Mouse (Mus musculus) heart, adult 11 months (tissue): ENCODE data around the gene Slc25a43.
A peak's percentile ranks its signal among the peaks of the same experiment; 100 is the strongest.

Source experiments
- DNase-seq: peaks from one replicate; pipeline ENCODE4 v3.0.0; 2022

Slc25a43 gene

GRCm38 (mm10) chrX:36743503-36744101 is at the start of gene Slc25a43:
Gene Slc25a43, plus strand, starts transcription at chrX:36743659.
- DNase-seq, result peak; percentile 90

GRCm38 (mm10) chrX:36740124-36740951 is 3.1 kb upstream of the Slc25a43 start:
- DNase-seq, result no peak

- no peak for DNase-seq
Observed at GRCm38 (mm10) chrX:36741278-36741677, 2.2 kb upstream of the Slc25a43 start.

GRCm38 (mm10) chrX:36742744-36743143 is 715 bp upstream of the Slc25a43 start:
- DNase-seq, result no peak

GRCm38 (mm10) chrX:36744735-36745134 is 1.3 kb downstream of the Slc25a43 start:
- DNase-seq, result peak; percentile 97

GRCm38 (mm10) chrX:36745333-36745732 is 1.9 kb downstream of the Slc25a43 start:
- DNase-seq, result no peak

- DNase-seq, result peak; percentile 61
Observed at GRCm38 (mm10) chrX:36746789-36747188, 3.3 kb downstream of the Slc25a43 start.

- DNase-seq, result no peak
Observed at GRCm38 (mm10) chrX:36748573-36748972, 5.1 kb downstream of the Slc25a43 start.

GRCm38 (mm10) chrX:36749281-36749785 is 5.9 kb downstream of the Slc25a43 start:
- peak; percentile 41 for DNase-seq

- DNase-seq, result no peak
Observed at GRCm38 (mm10) chrX:36750591-36750990, 7.1 kb downstream of the Slc25a43 start.

GRCm38 (mm10) chrX:36752586-36752985 is 9.1 kb downstream of the Slc25a43 start:
- DNase-seq, result peak; percentile 19

- DNase-seq, result peak; percentile 57
Observed at GRCm38 (mm10) chrX:36757796-36758472, 14.5 kb downstream of the Slc25a43 start.

GRCm38 (mm10) chrX:36758566-36758965 is 15.1 kb downstream of the Slc25a43 start:
- peak; percentile 29 for DNase-seq

- DNase-seq, result peak; percentile 83
Observed at GRCm38 (mm10) chrX:36760946-36761635, 17.6 kb downstream of the Slc25a43 start.

- DNase-seq, result peak; percentile 68
Observed at GRCm38 (mm10) chrX:36762289-36762688, 18.8 kb downstream of the Slc25a43 start.

GRCm38 (mm10) chrX:36762894-36763293 is 19.4 kb downstream of the Slc25a43 start:
- peak; percentile 16 for DNase-seq

GRCm38 (mm10) chrX:36763298-36763933 is 20.0 kb downstream of the Slc25a43 start:
- peak; percentile 49 for DNase-seq

- no peak for DNase-seq
Observed at GRCm38 (mm10) chrX:36763934-36764317, 20.5 kb downstream of the Slc25a43 start.

GRCm38 (mm10) chrX:36767386-36767785 is 23.9 kb downstream of the Slc25a43 start:
- no peak for DNase-seq

- DNase-seq, result peak; percentile 13
Observed at GRCm38 (mm10) chrX:36772591-36772990, 29.1 kb downstream of the Slc25a43 start.

- no peak for DNase-seq
Observed at GRCm38 (mm10) chrX:36775520-36775919, 32.1 kb downstream of the Slc25a43 start.

GRCm38 (mm10) chrX:36777694-36778093 is 34.2 kb downstream of the Slc25a43 start:
- DNase-seq, result peak; percentile 17
